Mouse (Mus musculus) brain, embryonic 18.5 days (tissue): Measurements from ENCODE around the gene Acy3.
"Not testable (repeated sequence)": the region's sequence is repeated elsewhere in the genome, so short reads cannot be mapped to it uniquely, and the experiment has no call there.

Experiments used
- DNase-seq: peaks from one replicate; pipeline ENCODE4 v3.0.0-alpha.2; 2012; ENCODE audit warnings: low read depth, low spot score

Acy3 gene

DNA sequence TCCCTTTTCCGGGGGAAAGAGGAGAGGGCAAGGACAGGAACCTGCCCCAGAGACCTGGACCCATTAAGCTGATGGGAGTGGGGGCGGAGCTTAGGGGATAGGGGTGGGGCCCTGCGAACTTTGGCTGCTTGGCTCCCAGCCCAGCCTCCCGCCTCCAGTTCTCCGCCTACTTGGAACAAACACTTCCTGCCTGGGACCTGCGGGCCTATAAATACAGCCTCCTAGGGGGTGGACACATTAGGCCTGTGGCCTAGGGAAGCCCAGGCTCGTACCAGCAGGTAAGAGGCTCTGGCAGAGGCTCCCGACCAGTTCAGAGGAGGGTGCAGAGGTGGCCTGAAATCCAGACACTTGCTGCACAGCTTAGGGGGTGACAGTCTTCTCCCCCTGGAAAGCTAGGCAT is at the start of gene Acy3:
Gene Acy3 (plus strand): TSS at position 237 of the 400 bp plus-strand sequence.
- DNase-seq, result no peak

DNA sequence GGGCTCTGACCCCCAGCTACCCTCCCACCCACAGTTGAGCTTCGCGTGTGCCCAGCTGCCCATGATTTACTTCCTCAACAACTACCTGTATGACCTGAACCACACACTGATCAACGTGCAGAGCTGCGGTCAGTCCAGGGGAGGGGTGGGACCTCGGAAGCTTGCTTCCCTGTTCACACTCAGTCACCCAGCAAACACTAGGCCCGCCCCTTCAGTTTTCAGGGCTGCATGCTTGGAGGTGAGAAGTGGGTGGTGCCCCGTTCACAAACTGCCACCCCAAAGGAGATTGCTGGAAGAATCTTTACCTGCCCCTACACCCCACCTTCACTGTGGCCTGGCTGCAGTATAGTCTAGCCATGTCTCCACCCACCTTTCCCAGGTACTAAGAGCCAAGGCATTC is 44.1 kb upstream of the Acy3 start:
- DNase-seq, result no peak

DNA sequence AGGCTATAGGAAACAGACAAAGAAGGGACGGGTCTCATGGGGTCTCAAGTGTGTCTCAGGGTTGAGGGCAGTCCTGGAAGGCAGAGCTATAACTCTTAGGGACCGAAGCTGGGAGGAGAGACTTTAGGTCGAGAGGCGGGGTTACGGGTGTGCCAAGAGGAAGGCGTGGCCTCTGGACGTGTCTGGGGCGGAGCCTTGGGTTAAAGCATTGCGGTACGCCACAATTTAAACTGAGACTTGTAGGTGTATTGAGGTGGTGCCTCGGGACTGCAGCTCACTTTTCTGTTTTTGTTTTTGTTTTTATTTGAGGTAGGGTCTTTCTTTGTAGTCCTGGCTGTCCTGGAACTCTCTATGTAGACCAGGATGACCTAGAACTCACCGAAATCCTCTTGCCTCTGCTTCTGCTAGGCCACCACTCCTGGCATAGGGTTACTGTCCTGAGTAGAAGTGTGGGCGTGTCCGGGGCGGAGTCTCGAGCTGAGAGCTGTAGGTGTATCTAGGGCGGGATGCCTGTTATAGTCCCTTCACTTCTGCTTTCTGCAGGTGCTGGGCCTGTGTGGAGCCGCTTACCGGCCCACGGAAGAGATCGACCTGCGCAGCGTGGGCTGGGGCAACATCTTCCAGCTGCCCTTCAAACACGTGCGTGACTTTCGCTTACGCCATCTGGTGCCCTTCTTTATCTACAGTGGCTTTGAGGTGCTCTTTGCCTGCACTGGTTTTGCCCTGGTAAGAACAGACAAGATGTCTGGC is 43.2 kb upstream of the Acy3 start:
- DNase-seq, result no peak

DNA sequence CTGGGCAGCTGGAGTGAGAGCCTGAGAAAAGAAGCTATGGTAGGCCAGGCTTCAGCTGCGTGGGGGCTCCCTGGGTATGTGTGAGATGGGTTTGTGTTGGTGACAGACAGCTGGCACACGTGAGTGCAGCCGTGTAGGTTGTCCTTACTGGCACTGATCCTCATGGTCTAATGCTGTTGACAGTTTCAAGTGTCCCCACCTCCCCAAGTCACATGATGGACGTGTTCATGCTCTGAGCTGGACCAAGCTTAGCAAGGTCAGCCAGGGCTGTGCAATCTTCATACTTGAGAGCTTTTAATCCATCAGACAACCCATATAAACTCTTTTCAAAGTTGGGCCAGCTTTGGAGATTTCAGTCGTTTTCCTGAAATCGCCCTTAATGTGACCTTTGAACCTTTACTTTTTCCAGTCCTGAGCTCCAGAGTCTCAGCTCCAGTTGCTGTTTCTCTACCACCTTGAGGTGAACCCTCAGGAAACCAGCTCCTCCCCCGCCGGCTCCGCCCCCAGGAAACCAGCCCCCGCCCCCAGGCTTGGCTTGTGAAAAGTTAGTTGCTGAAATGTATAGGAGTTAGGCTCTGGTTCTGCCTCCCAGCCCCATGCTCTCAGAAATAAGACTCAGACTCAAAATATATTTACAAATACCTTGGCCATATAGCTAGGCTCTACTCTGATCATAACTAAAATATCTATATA is 40.4 kb upstream of the Acy3 start:
- DNase-seq, result no peak

DNA sequence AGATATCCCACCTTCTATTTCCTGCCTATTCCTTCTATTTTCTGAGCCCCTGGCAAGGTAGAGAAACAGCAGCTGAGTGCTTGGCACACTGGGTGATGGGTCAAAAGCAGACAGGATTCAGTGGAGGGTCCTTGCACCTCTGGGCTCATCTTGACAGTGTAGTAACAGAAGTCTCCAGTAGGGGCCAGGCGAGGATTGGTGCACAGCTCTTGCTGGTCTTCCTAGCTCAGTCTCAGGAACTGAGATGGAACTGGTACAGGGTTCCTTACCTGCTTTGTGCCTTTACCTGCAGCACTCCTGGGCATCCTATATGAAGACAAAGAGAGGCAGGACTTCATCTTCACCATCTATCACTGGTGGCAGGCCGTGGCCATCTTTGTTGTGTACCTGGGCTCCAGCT is 39.7 kb upstream of the Acy3 start:
- no peak for DNase-seq

DNA sequence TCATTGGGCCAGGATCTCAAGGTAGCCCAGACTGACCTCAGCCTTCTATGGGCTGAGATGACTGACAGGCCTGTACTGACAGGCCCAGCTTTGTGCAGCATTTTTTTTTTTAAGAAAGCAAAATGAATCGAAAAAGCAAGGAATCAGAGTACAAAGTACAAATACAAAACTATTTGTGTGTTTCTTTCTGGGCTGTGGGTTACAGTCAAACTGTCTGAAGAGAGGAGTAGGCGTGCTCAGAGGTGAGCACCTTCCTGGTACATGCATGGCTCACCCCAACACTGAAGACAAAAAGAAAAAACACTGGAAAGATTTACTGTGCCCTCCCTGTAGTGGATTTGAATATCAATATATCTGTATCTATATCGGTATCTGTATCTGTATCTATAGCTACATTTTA is 38.6 kb upstream of the Acy3 start:
- DNase-seq, result no peak

DNA sequence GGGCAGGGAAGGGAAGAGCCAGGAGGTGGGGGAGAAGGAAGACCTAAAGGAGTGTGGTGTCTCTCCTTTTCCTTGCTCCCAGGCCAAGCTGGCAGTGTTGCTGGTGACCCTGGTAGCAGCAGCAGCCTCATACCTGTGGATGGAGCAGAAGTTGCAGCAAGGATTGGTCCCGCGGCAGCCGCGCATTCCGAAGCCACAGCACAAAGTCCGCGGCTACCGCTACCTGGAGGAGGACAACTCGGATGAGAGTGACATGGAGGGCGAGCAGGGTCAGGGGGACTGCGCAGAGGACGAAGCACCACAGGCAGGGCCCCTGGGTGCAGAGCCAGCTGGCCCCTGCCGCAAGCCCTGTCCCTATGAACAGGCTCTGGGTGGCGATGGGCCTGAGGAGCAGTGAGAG is 37.8 kb upstream of the Acy3 start:
- no peak for DNase-seq

DNA sequence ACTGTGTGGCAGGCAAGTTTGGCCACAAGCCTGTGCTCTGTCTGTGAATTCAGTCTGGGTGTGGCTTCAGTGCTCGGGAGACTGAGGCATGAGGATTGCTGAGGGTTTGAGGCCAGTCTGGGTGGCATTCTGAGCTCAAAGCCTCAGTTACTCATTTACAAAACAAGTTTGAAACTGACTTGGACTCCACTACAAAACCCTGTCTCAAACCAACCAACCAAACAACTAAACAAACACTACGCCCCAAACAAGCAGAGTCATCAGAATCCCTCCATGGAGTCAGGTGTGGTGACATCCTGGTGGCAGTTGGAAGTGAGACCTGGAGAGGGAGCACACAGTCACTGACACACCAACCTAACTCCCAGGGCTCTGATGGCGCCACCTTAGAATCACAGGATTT is 36.0 kb upstream of the Acy3 start:
- no peak for DNase-seq

DNA sequence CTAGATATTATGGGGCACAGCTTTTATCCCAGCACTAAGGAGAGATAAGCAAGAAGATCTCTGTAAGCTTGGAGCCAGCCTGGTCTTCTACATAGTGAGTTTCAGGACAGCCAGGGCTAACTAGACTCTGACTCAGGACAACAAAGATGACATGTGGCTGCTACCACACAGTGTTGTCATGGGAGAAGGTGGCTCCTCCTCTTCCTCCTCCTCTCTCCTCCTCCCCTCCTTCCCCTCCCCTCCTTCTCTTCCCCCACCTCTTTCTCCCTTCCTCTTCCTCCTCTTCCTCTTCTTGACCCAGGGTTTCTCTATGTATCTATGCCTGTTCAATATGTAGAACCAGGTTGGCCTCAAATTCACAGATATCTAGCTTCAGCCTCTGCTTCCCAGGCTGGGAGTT is 34.9 kb upstream of the Acy3 start:
- no peak for DNase-seq

DNA sequence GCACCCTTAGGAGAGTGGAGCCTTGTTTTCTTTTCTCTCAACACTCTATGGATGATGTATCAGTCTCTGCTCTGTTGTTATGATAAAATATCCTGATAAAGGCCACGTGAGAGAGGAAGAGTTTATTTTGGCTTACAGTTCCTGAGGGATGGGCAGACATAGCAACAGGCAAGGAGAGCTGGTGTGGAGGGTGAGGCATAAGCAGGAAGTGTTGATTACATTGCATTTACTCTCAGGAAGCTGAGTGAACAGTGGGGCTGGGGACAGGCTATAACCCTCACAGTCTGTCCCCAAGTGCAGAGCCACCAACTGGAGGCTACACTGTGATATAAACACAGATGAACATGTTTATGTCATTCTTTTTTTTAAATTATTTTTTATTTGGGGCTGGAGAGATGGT is 34.3 kb upstream of the Acy3 start:
- no peak for DNase-seq

DNA sequence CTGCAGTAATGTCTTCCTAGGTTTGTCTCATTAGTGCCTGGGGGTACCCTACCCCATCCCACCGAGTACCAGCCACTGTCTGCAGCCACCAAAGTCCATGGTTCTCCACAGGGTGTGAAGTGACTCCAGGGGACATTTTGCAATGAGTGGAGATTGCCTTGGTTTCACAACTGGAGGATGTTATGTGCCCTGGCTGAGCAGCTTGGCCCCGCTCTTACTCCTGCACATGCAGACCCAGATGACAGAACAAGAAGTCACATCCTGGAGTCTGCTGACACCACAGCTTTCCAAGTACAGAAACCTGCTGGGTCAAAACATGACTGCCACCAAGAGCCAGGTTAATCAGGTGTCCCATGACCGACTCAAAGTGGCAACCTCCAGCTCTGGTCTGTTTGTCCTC is 31.3 kb upstream of the Acy3 start:
- DNase-seq, result no peak

DNA sequence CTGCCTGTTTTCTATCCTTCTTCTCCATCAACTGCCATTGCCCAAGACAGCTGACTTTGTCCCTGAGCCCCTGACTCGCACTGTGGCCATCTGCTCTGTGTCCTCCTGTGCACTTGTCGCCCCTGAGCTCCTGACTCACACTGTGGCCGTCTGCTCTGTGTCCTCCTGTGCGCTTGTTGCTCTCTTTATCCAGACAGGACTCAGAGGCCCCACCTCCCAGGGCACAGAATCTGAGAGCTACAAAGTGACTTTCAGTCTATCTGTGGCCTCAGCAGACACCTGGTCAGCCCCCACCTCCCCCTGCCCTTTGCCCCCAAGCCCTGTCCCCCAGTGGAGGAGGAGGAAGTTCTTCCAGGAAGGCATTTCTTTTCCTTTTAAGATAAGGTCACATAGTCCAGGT is 30.6 kb upstream of the Acy3 start:
- no peak for DNase-seq

DNA sequence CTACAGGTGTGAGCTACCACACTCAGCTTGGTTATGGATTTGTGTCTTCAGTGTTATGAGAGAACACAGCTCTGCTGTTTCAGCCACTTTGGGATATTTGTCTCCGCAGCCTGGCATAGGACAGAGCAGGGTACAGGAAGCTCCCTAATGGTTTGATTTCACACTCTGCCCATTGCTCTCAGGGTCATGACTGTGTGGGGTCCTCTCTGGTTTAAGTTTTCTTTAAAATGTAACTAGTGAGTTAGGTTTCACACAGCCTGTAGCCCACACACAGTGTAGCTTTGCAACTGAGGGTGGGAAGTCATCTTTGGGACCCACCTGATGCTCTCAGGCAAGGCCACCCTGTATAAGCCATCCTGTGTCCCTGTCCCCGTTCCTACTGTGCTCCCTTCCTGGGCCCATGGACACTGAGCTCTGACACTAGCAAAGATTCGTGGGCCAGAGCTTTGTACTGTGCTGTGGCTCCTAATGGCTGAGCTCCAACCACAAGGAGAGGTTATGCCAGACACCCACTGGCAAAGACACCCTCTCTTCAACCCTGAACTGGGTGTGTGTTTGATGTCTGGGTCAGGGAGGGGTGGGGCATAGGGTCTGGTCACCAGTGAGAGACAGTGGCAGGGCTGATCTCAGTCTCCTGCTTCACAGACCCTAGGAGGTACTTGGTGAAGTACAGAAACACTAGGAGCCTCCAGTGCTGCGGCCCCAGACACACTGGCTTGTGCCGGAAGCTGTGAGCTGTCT is 28.9 kb upstream of the Acy3 start:
- DNase-seq, result not testable (repeated sequence)

DNA sequence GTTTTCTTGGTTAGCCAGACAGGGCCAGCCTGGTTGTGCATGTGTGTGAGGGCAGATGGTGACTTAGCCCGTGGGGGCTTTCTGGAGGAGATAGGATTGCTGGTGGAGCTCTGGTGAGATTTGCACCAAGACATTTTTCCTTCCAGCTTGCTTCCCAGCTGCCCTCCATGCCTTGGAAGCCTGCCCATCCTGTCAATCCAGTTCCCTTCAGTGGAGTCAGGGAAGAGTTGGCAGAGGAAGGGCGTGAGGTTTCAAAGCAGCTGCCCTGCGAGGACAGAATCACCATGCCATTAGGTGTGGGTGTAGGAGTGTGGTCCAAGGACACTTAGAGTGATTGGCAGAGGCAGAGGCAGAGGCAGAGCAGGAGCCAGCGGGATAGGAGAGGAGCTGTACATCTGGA is 27.9 kb upstream of the Acy3 start, which contains the start of gene Aldh3b3:
Gene Aldh3b3 (plus strand): TSS at position 176 of the 400 bp plus-strand sequence.
- DNase-seq, result no peak

DNA sequence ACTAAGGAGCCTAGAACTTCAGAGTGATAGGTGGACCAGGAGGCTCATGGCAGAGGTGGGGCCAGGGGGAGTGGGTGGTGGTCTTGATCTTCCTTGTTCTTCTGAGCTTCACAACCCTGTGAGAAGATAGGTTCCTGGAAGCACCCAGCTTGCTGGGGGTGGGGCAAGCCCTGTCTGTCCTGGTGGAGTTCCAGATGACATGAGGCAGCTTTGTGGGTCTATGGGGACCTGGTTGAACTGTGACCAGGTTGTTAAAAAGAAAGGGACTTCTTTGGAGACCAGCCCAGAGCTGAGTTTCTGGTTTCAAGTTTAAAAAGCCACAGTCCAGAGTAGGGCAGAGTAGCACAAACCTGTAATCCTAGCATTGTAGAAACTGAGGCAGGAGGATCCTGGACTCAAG is 27.3 kb upstream of the Acy3 start:
- no peak for DNase-seq

DNA sequence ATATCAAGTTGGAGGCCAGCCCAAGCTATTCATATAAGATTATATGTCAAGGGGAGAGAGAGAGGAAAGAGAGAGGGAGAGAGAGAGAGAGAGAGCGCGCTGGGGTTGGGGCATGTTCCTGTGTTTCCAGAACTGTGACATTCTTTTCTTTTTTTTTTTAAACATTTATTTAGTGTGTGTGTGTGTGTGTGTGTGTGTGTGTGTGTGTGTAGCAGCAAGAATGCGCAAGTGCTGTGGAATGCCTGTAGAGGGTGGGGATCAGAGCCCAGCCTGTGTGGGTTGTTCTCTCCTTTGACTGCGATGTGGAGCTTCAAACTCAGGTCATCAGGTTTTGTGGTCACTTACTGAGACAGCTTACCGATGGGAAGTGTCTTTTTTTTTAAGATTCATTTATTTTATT is 26.2 kb upstream of the Acy3 start:
- DNase-seq, result no peak

DNA sequence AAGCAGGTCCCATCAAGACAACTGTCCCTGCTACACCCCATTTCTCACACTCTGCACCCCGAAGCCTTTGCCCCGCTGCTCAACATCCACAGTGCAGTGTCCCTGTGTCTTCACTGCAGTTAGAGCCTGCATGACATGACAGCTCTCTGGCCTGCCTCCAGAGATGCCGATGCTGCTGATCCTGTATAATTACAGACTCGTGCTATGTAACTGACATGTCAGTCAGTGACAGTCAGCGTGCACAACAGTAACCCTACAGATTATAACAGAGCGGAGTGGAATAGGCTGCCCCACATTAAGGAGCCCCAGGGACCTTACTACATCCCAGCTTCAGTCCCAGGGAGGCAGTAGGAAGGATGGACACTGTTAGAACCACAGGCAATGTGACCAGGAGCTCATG is 24.6 kb upstream of the Acy3 start:
- not testable (repeated sequence) for DNase-seq

DNA sequence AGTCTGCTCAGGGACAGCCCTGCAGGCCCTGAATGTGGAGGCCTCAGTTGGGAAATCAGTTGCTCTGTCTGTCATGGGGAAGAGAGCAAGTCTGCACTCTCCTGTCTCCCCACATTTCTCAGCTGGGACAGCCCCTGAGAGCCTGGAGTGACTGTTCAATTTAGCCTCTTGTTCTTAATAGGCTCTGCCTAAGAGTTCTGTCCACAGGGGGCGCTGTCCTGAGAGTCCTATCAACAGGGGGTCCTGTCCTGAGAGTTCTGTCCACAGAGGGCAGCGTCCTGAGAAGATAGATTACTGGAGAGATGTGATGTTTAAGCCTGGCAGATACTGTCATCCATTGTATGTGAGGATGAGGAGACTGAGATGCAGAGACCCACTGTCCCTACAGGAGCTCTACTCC is 23.9 kb upstream of the Acy3 start:
- no peak for DNase-seq

DNA sequence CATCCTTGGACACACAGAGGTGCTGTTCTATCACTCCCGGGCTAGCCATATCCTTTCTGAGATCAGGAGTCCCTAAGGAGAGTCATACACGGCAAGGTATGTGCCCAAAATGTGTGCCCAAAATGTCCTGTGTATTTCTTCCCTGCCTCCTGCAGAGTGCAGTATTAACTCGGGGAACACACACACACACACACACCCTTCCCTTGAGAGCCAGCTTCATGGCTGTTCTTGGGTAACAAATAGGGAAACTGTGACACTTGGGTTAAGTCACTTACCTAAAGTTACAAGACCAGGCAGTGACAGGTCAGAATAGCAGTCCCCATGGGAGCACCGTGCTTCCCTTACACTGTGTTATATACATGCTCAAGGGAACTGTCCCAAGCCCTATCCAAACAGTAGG is 22.3 kb upstream of the Acy3 start:
- no peak for DNase-seq

DNA sequence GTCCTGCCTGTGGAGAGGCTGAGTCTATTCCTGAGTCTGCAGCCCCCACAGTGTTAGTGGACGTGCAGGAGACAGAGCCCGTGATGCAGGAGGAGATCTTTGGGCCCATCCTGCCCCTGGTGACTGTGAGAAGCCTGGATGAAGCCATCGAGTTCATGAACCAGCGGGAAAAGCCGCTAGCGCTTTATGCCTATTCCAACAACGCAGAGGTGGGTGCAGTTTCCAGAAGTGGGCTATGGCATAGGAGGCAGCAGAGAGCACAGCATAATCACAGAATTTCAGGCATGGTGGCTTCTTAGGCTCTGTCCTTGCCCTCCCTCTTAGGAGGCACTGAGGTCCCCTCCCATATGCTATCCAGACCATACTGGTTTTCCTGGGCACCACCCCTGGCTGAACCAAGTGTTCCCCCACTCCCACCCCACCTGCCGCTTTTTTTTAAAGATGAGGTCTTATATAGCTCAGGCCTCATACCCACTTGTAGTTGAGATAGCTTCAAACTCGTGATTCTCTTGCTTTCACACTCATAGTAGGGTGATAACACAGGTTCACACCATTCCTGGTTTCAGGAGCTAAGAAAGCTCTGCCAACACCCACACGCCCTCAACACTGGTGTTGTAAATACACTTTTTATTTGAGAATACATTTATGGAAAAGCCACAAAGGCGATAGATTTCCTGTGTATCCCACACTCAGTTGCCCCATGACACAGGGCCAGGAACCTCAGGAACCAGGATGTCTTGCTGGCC is 19.9 kb upstream of the Acy3 start:
- DNase-seq, result no peak

DNA sequence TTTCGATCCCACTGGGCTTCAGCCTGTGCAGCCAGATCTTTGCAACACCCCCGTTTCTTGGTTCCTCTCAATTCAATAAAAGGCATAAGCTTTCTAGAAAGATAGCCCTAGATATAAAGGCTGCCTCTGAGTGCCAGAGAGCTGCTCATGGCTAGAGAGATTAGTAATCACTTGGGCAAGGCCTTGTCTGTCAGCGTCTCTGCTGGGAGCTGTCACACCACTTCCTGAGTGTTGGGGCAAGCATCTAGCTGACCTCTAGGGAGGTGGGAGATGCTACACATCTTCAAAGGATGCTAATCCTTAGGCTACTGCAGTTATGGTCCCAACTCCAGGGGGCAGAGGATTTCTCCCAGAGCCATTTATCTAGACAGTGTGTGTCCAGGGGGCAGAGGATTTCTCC is 19.1 kb upstream of the Acy3 start:
- no peak for DNase-seq

DNA sequence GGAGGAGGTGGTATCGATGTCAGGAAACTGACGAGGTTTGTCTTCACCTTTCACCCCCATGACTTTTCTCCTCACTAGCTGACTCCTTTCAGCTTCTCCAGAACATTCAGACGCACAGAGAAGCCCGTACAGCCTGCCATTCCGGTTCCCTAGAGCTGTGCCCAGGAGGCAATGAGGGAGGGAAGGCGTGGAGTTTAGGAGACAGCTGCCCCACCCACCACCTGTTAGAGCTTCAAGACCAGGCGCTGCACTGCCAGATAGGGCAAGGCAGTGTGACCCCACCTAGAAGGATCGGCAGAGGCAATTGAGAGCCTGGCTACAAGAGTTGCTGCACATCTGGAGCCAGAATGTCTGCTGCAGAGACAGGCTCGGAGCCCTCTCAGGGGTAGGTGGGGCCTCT is 14.1 kb upstream of the Acy3 start, which contains the start of gene Aldh3b2:
Gene Aldh3b2 (plus strand): TSS at position 100 of the 400 bp plus-strand sequence.
- no peak for DNase-seq
